Mouse (Mus musculus): ENCODE measurements around the gene Gm49384. TPM values are rescaled to one million over a fixed set of nuclear protein-coding genes. Genes with fewer than 3 reads are reported as not detected.

The Gm49384 gene
- 5.4 and 6.9 TPM in 2 replicates for total RNA-seq (2021)
- long read RNA-seq = 0 reads

- no peak for DNase-seq
Measured at GRCm38 (mm10) chr12:69204052-69204833, at the start of gene Gm49384. Gene Gm49384, minus strand, starts transcription at chr12:69204267.

GRCm38 (mm10) chr12:69253806-69254205 lies 49.7 kb upstream of the Gm49384 start:
- DNase-seq = no peak

GRCm38 (mm10) chr12:69250756-69251155 lies 46.7 kb upstream of the Gm49384 start:
- DNase-seq = no peak

- DNase-seq = no peak
Measured at GRCm38 (mm10) chr12:69249766-69250165, 45.7 kb upstream of the Gm49384 start.

- peak; percentile 78 for DNase-seq
Measured at GRCm38 (mm10) chr12:69241771-69242431, 37.8 kb upstream of the Gm49384 start.

DNA sequence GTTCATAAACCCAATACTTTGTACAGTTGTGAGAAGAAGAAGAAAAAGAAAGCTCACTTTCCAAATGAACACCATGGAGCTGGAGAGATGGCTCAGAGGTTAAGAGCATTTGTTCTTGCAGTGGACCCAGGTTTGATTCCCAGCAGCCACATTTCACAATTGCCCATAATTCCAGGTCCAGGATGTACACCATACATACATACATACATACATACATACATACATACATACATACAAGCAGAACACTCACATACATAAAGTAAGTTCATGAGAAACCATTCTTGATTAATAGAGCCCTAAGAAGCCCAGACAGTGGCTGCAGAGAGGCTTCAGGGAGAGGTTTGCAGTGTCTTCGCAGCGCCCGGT lies 37.3 kb upstream of the Gm49384 start:
- no peak for DNase-seq

DNA sequence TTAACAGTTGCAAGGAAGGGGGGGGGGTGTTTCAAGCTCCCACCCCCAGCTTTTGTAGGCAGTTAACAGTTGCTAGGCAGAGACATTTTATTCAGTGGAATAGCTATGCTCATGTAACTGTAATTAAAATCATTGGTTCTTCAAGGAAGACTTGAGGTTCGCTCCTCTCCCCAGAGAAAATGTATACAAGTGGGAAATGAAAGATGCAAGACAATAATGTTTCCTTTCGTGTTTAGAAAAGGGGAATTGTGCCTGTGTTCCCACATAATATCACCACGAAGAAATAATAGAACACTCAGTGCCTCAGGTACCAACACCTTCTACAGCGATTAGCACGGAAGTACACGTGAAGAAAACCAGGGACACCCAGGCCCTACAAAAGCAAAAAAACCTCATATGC lies 36.8 kb upstream of the Gm49384 start, which contains the start of gene Klhdc1:
TSS of gene Klhdc1 (plus strand) at position 301 of the 400 bp plus-strand sequence.
- DNase-seq = no peak

DNA sequence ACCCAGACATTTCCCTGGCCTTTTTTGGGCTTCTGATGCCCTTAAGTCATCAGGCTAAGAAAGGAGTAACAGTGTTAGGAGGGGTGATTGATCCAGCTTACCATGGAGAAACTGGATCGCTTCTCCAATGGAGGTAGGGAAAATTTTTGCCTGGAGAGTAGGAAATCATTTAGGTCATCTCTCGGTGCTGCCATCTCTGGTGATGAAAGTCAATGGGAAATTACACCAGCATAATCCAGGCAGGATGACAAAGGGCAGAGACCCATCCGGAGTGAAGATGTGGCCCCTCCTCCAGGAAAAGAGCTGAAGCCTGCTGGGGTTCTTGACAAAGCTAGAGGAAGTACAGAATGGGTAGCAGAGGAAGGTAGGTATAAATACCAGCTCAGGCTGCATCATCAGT lies 34.2 kb upstream of the Gm49384 start:
- DNase-seq = no peak

DNA sequence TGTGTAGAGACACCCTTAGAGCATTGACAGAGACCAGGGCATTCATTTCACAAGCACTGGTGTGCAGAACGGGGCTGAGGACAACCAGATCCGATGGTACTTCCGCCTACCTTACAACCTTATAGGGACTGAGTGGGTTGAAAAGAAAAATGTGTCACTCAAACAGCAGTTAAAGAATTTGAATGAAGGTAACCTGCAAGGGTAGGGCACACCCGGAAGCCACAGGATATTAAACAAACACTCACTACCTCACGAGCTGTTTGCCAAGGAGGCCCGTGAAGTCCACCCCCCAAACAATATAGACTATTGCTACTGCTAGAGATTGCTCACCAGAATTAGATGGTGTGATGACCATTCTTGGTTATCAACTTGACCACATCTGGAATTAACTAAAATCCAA lies 31.7 kb upstream of the Gm49384 start:
- DNase-seq = no peak

DNA sequence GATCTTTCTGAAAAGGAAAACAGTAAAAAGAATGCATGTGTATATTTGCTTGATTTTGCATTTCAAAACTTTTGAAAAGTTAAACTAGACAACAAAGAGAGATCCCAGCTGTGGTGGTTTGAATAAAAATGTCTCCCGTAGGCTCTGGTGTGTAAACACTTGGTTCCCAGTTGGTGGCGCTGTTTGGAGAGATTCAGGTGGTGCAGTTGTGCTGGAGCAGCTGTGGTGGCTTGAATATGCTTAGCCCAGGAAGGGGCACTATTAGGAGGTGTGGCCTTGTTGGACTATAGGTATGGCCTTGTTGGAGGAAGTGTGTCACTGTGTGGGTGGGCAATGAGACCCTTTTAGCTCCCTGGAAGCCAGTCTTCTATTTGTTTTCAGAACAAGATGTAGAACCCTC lies 25.2 kb upstream of the Gm49384 start:
- no peak for DNase-seq

GRCm38 (mm10) chr12:69227776-69228466 lies 23.9 kb upstream of the Gm49384 start, which contains the start of gene Pole2:
Gene Pole2, minus strand, starts transcription at chr12:69228195.
- peak; percentile 90 for DNase-seq

DNA sequence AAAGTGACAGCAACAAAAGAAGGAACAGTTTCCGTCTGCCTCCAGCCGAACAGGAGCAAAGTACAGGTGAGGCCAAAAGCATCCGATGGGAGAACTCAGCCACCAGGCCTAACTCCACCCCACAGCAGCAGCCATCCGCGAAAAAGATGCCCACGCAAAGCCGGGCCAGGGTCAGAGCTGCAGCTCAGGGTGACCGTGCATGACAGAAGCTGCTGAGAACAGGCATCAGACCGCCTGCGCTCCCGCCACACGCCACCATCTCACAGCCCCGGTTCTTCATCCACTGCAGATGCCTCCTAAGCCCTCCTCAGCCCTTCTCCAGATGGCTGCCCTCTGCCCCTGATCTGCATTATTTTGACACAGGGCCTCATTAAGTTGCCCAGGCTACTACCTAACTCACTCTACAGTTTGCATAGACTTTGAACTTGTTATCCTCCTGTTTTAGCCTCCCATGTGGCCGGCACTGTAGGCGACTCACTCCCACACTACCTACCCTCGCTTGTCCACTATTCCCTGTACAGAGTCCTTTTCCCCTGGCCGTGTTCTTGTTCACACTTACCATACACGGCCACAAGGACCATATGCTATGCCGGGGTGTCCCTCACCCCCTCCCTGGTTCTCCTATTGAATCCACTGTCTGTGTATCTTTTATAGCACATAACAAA lies 16.7 kb upstream of the Gm49384 start:
- DNase-seq = no peak

GRCm38 (mm10) chr12:69216587-69216986 lies 12.5 kb upstream of the Gm49384 start:
- no peak for DNase-seq

GRCm38 (mm10) chr12:69215000-69215785 lies 11.1 kb upstream of the Gm49384 start:
- DNase-seq = peak; percentile 55

DNA sequence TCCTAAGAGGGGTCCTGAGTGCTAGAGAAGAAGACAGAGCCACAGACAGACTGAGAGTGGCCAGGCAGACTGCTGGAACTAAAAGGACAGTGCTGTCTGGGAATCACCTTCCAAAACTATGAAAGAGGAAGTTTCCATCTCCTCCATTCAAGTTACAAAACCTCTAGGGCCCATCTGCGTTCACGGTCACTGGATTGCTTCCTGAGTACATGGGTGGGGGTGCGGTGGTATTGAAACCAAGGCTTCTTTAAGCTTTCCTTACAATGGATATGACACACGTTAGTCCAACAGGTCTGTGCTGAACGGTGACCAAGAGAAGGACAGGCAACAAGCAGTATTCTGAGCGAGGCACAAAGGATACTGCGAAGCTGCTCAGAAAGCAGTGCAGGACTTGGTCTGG lies 10.3 kb upstream of the Gm49384 start:
- DNase-seq = no peak

- no peak for DNase-seq
Measured at GRCm38 (mm10) chr12:69213186-69213777, 9.2 kb upstream of the Gm49384 start.

DNA sequence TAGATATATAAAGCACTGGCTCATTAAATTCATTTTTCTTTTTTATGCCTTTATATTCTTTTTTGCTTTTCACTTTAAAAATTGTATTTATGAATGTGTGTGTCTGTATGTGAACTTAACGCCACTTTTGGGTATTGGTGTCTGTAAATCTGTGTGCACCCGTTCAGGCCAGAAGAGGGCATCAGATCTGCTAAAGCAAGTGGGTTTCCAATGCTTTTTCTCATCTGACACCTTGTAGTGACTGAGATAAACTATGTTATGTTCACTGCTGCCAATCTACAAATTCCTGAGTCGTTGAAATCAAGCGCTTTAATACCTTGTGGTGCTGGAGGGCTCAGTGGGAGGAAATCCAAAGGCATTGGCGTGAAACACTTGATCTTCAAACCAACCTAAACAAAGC lies 7.0 kb upstream of the Gm49384 start:
- no peak for DNase-seq

DNA sequence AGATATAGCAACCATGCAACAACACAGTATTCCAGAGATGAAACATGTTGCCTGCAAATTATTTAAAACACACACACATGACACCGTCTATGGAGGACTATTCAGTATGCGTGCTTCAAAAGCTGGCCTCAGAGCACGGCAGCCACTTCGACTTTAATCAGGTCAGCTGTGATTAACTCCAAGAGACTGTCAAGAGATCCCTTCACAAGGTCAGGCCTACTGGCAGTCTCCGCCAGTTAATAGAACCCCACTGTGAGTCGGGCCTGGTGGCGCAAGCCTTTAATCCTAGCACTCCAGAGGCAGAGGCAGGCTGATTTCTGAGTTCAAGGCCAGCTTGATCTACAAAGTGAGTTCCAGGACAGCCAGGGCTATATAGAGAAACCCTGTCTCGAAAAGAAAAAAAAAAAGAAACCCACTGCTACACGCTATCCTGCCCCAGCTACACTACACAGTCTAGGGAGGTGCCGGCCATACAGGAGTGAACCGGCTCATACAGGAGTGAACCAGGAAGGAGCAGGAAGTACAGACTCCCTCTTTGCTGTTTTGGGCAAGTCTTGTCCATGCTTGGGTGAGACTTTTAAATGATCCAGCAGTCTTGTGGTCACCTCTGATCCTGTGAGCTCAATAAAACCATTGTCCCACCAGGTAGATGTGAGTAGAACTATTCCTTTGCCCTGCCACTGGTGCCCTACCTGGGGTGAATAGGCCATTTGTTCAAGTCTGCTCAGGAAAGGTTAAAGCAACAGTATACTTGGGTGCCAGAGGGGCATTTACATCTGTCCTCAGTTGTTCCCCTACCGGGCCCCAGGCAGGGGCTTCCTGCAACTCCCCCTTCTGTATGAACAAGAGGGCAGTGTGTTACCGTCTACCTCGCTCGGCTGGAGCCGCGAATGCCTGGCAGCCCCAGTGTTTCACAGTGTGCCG lies 6.3 kb upstream of the Gm49384 start:
- DNase-seq = no peak

DNA sequence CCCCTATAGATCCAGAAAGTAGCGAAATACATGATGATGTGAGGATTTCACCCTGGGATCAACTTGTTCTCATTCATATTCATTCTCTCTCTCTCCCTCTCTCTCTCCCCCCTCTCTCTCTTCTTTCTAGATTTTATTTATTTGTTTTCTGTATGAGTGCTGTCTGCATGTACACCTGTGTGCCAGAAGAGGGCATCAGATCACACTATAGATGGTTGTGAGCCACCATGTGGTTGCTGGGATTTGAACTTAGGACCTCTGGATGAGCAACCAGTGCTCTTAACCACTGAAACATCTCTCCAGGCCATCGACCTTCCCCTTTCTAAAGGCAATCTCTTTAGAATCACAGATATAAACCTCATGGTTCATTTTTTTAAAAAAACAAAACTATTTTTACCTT lies 4.5 kb upstream of the Gm49384 start:
- no peak for DNase-seq

DNA sequence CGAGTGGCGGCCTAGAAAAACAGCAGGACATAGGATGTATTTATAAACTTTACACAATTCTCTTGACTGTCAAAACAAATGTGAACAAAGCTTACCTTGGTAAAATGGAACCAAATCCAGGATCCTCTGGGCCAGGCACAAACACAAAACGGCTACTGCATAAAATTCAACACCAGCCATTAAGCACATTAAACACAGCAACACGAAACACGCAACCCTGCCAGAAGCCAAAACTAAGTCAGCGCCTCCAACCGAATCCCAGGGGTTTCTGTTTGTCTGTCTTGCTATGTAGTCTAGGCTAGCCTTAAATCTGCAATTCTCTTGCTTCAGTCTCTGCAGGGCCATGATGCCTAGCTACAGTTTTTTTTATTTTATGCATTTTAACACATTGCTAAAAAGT lies 3.9 kb upstream of the Gm49384 start:
- no peak for DNase-seq

Measured in adrenal gland, postnatal 25 days (tissue).